8 mouse cellular contexts compared by ENCODE assay signal in genomic region chr17:34003426-34003825, GRCm38 (mm10). TPM values are rescaled to one million over a fixed set of nuclear protein-coding genes. Genes with fewer than 3 reads are reported as not detected.
DNase-seq lines count a peak whose midpoint lies in the region; ATAC-seq and TF ChIP-seq lines count a peak whose summit lies in the region.
"Had no signal": no experiment of that assay in that cellular context is flagged by ENCODE, and none has a peak within 500 bp of the region (broad histone marks: within the 10 kb centered on the region; RNA-seq: fewer than 3 reads in every experiment).

No protein-coding gene starts in this region.

- H3K4me1 ChIP-seq in stomach, postnatal 0 days (replicated peaks; ENCODE audit: control insufficient read depth, insufficient read depth): 0 out of 2 replicates have a peak, but pooled peaks cover 2% of the 10 kb centered on the region

- H3K4me2 ChIP-seq in stomach, postnatal 0 days (replicated peaks; ENCODE audit: low read depth): no peak overlapping the region
- H3K4me2 ChIP-seq: embryonic facial prominence, embryonic 12.5 days had no signal

- no peak overlapping the region for H3K27ac ChIP-seq in stomach, postnatal 0 days (replicated peaks)
- H3K27ac ChIP-seq: embryonic facial prominence, embryonic 12.5 days had no signal

- no peaks in the 10 kb centered on the region for H3K36me3 ChIP-seq in stomach, postnatal 0 days (ENCODE audit: control insufficient read depth, insufficient read depth, low read length)
- H3K36me3 ChIP-seq: embryonic facial prominence, embryonic 12.5 days had no signal

- H3K9ac ChIP-seq in stomach, postnatal 0 days (ENCODE audit: low read length): no peak overlapping the region
- H3K9ac ChIP-seq: embryonic facial prominence, embryonic 12.5 days had no signal

- H3K9me3 ChIP-seq in stomach, postnatal 0 days (ENCODE audit: control insufficient read depth, low read length): no peaks in the 10 kb centered on the region
- H3K9me3 ChIP-seq: embryonic facial prominence, embryonic 12.5 days had no signal

- no peaks in the 10 kb centered on the region for H3K27me3 ChIP-seq in stomach, postnatal 0 days (ENCODE audit: control insufficient read depth, insufficient read depth, low read length)

- DNase-seq in kidney, adult 18-20 months: peak; percentile 55
- no peak for DNase-seq in kidney, adult 11 months
- DNase-seq in urinary bladder, postnatal 25 days (ENCODE audit: low spot score): peak; percentile 30
- DNase-seq in urinary bladder, adult 2 months (ENCODE audit: low spot score): no peak
- peak; percentile 62 for DNase-seq in embryo, embryonic 9.5 days (ENCODE audit: extremely low spot score)
- DNase-seq in stomach, postnatal 0 days (ENCODE audit: low spot score): peak; percentile 56
- no peak for DNase-seq in frontal cortex, postnatal 10 days (ENCODE audit: low spot score in 2 of 2)

- no peak overlapping the region for H3K4me3 ChIP-seq in stomach, postnatal 0 days (ENCODE audit: low read depth, low read length)
- H3K4me3 ChIP-seq: embryonic facial prominence, embryonic 12.5 days had no signal

- WGBS in stomach, postnatal 0 days: 4% methylated on average over 5 of the region's 5 CpGs

- no peak for TF ChIP-seq EP300 in stomach, postnatal 0 days (optimal IDR thresholded peaks at IDR 0.05)

- peak; percentile 84 for TF ChIP-seq CTCF in stomach, postnatal 0 days (IDR thresholded peaks at IDR 0.05; ENCODE audit: low read depth)

- no peak for ATAC-seq in stomach, postnatal 0 days (ENCODE audit: low FRiP score, low TSS enrichment)

RNA-seq across cellular contexts. Expression of gene H2-K1, which starts 3.3 kb away (rescaled TPM):
- 987 and 1,071 TPM in 2 replicates for polyA plus RNA-seq in urinary bladder, adult 2 months (2012; rRNA removed)
- polyA plus RNA-seq in stomach, postnatal 0 days (2015; fragmentation: Nextera tagmentation; extraction: Ambion mirVana): 129 and 130 TPM in 2 replicates

RNA-seq across cellular contexts. Expression of gene Ring1, which starts 21.1 kb away (rescaled TPM):
- polyA plus RNA-seq in urinary bladder, adult 2 months (2012; rRNA removed): 46.1 and 76.8 TPM in 2 replicates
- 13.3 and 14.6 TPM in 2 replicates for polyA plus RNA-seq in stomach, postnatal 0 days (2015; fragmentation: Nextera tagmentation; extraction: Ambion mirVana)

RNA-seq across cellular contexts. Expression of gene H2-Ke6, which starts 24.4 kb away (rescaled TPM):
- polyA plus RNA-seq in urinary bladder, adult 2 months (2012; rRNA removed): 86.6 and 112 TPM in 2 replicates
- polyA plus RNA-seq in stomach, postnatal 0 days (2015; fragmentation: Nextera tagmentation; extraction: Ambion mirVana): 37.6 and 42.4 TPM in 2 replicates

RNA-seq across cellular contexts. Expression of gene Slc39a7, which starts 28.1 kb away (rescaled TPM):
- 106 and 110 TPM in 2 replicates for polyA plus RNA-seq in urinary bladder, adult 2 months (2012; rRNA removed)
- polyA plus RNA-seq in stomach, postnatal 0 days (2015; fragmentation: Nextera tagmentation; extraction: Ambion mirVana): 114 and 118 TPM in 2 replicates

RNA-seq across cellular contexts. Expression of gene Rxrb, which starts 28.2 kb away (rescaled TPM):
- 47.7 and 53.1 TPM in 2 replicates for polyA plus RNA-seq in urinary bladder, adult 2 months (2012; rRNA removed)
- polyA plus RNA-seq in stomach, postnatal 0 days (2015; fragmentation: Nextera tagmentation; extraction: Ambion mirVana): 25.0 and 26.9 TPM in 2 replicates

Comparison
In these comparisons a context has a peak if more than half of its experiments do, and no peak if none do; other contexts are left out.
1. DNase-seq: peak in kidney, adult 18-20 months (single experiment), urinary bladder, postnatal 25 days (single experiment), embryo, embryonic 9.5 days (single experiment) and stomach, postnatal 0 days (single experiment); none in kidney, adult 11 months (single experiment), urinary bladder, adult 2 months (single experiment) and frontal cortex, postnatal 10 days (0 of 2).